Mouse (Mus musculus): Measurements from ENCODE around the gene Rnd3.

Rnd3 gene

DNA sequence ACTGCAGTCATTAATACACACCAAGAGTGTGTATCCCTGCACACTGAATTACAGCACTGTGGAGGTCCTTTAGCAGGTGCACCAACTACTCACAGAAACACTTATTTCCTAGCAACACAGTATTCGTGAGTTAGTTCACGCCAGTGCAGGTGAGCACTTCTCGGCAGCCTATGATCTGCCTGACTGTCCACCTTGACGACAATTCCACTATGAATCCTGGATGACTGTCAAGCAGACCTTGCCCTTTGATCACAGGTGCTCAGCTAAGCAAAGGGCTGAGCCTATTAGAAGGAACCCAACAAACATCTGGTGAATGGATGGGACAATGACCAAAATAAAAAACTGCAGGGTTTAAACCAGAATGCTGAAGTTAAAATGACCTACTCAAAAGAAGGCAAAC, 20.8 kb downstream of the Rnd3 start:
- no peak for DNase-seq (ENCODE audit: low spot score in 2 of 2)

DNA sequence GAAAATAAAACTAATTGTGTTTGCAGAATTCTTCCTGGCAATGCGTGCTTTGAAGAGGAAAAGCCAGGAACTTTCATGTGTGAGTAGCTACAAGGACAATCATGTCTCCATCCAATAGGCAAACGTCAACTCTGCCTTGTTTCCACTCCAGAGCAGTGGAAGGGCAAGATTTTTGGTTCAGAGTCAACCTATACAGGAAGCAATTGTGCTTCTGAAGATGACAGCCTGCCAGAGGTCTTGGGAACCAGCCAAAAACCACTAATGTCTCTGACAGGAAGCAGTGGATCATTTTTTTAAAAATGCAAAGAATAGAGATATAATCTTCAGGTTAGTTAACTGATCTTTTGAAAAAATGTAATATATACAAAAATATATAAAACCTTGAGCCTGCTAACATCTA, 38.6 kb downstream of the Rnd3 start:
- DNase-seq (ENCODE audit: low spot score in 2 of 2), result no peak

DNA sequence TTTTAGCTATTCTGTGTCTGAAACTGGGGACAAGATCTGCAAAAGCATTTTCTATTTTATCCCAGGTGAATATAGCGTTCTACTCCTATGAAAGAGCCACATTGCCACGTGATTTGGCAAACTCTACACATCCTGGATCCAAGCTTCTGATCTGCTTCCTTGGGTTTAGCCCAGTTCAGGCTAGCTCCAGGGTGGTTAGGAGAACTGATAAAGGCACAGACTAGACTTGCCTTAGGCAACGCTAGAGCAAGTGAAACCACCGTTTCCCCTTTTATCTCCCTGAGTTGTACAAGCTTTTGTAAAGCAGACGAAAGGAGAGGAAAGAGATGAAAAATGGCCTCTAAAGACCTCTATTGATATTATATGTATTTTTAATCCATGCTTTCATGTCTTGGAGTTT, 40.3 kb downstream of the Rnd3 start:
- no peak for DNase-seq (ENCODE audit: low spot score in 2 of 2)

DNA sequence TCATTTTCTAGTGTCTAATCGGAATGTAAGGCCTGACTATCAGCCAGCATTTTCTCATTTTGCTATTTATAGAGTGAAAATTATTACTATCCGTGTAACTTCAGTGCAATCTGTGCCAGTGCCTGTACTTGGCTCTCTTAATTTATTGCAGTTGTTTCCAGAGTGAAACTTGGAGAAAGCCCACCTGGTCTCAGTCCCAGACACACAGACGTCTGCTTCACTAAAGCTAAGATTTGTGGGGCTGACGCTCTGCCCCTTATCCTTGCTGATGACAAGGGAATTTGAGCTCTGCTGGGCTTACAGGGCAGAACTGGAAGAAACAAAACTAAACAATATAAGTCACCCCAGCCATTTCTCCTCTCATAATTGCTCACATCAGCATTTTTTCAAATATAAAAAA, 47.7 kb downstream of the Rnd3 start:
- peak in 1 of 2 experiments; percentile 37 for DNase-seq (ENCODE audit: low spot score in 2 of 2)

DNA sequence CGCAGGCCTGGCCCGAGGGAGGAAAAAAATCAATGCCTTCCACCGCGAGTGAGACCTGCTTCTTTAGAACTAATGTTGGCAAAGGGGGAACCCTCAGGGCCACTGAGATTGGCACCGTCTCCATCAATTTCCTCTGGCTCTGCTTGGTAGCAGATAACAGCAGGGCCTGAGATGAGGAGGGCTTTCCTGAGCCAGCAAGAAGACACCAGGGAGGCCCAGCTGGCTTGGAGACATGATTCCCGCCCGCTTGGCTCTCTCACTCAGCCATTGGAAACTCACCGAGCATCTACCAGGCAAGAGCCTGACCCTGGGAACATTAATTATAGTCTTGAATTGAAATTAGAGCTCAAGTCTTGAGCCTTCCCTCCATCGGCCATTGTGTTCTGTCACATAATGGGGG, 48.9 kb downstream of the Rnd3 start:
- peak in 1 of 2 experiments; percentile 14 for DNase-seq (ENCODE audit: low spot score in 2 of 2)

DNA sequence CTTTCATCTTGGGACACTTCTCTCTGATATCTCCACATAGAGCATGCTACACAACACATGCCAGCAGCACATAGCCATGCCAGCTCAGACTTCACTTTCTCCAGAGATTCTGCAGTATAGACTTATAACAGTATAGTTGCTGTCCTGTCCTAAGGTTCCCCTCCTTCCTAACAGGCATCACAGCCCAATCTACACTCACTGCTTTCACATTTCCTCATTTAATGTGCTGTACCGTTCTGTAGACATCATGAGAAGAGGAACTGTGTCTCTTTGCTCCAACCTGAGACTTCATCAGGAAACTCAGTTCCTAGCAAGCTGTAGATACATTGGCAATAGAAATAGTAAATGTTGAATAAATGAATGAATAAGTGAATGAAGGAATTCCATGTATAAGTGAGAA, 49.7 kb downstream of the Rnd3 start:
- DNase-seq (ENCODE audit: low spot score in 2 of 2), result no peak

DNA sequence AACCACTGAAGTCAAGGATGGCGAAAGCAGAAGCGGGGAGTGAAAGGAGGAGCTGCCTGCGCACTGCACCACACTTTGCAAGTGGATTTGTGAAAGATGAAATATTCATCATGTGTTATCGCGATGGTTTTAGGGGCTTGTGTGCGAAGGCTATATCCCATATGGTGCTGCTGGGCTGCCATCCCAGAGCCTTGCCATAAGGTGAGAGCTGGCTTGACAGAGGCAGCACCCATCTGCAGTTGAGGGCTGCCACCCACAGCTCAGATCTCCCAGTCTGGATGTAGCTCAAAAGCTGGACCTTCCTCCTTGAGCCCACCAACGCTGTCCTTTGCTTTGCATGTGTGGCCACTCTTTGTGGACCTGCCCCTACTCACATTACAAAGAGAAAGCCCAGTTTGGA, 58.2 kb downstream of the Rnd3 start:
- DNase-seq (ENCODE audit: low spot score in 2 of 2), result no peak

DNA sequence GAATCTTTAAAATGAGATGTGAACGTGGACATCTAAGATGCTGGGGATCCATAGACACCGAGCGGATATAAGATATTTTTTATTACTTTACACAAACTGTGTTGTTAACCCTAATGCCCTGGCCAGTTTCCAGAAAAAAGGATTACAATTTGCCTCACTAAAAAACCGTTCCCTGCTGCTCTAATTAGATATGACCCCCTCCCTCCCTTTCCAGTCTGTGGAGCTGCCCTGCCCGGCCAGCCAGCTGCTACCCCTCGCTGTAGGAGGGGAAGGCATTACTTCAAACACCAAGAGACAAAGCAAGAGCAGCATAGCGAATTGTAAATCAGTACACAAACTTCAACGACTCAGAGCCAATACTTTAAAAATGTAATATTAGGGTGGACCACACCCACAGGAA, 58.9 kb downstream of the Rnd3 start:
- no peak for DNase-seq (ENCODE audit: low spot score in 2 of 2)

DNA sequence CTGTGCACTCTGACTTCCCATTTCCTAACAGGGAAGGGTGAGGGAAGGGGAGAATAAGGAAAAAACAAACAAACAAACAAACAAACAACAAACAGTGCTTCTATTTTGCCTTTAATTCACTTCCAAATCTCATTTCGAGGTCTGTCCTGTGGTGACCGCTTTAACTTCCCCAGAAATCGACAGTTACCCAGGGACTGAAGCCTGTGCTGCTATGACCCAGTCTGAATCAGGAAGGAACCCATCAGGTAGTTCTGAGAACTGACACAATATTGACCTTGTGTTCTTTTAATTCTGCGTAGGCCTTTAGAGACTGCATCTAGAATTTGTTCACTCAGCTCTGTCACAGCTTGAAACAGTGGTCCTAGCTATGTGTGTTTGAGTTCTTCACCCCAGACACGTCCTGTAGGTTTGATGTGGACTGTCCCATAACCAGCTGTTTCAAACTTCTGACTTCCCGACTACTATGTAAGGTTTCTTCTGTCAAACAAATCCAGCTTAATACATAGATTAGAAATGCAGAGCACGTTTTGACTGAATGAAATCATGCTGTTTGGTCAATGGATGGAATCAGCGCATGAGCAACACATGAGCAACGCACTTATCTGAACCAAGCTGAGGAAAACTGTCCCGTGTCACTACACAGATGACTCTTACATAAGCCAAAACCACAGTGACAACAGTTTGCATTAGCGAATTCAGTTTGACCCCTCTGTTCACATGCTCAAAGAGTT, 59.9 kb downstream of the Rnd3 start:
- DNase-seq (ENCODE audit: low spot score in 2 of 2), result no peak

DNA sequence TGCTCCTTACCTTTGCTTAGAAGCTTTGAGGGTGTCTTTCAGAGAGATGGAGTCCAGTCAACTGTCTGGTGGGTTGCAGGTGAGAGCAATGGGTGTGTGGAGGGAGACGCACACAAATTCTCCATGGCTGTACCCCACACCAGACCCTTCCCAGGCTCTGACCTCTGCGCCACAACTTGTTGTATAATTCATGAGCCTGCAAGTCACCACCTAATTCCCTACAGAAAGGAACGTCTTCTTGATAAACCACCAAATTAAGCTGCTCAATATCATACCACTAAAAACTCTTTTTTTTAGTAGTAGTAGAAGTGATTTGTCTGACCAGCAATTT, 60.8 kb downstream of the Rnd3 start:
- DNase-seq (ENCODE audit: low spot score in 2 of 2), result no peak

DNA sequence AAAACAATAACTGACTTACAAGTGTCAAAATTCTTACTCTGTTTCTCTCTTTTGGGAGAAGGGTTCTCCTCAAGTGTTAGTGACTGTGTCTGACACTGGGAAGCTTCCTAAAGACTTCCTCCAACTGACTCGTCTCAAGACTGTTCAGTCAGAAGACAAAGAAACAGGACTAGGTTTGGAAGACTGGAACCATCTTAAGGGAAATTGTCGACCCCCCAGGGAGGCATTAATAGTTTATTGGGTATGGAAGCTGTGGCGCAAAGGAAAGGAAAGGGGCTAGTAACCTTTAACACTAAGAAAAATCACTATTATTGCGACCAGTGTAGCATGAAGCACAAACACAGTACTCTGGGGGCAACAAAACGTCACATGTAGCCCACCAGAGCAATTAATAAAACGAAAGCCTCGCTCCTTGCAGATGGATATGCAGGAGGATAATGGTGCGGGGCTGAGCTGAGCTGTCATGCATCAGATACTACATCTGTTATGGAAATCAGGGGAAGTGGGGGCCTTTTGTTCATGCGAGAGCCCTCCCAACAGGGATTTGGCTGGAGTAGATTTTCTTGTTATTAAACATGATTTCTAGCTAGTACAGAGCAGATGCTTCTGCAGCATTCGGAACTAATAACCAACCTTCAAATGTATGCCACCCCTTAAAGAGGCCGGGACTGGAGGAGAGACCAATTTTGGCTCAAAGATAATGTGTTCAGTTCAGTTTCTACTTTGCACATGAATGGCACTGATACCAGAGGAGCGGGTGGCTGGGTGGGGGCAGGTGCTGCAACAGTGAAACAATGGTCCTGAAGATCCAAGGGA, 61.4 kb downstream of the Rnd3 start:
- no peak for DNase-seq (ENCODE audit: low spot score in 2 of 2)

DNA sequence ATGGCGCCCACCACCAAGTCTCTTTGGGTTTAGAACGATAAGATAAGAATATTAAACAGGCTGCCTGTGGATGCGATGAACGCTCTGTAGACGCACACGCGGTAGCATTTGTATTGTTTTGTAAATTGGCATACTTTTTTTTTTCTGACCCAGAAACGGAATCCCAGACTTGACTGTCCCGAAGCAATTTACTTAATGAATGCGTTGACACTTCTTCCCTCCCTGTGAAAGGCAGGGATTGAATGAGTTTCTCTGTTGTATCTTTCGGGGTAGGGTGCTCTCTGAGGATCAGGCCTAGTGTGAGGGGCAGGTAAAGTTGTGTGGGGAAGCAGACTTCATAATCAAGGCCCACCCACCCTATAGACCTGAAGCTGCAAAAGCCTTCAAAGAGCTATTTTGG, 63.8 kb downstream of the Rnd3 start:
- no peak for DNase-seq (ENCODE audit: low spot score in 2 of 2)

DNA sequence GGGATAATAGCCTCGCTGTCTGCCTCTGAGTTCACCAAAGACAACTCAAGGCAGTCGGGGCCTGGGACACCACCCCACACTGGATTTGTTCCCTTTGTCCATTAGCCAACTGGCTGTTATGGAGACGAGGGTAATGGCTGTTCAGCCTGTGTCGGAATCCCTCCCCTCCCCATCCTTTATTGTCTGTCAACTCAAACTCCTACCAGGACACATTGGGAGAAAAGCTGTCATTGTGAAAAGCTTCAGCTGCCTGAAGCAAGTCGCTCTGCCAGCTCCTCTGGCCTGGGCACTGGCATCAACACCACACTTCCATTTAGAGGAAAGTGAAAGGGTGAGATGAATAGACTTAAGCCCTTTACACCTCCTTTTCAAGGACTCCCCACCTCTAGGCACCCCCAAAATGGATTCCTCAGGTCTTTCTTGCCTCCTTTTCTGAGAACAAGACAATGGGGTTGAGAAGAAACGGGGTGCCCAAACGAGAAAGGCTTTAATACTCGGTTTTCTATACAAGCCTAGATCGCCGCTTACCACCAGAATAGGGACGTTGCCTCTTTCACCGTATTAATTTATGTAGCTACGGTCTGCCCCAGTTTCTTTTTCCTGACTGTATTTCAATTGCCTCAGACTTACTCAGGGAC, 66.1 kb downstream of the Rnd3 start:
- DNase-seq (ENCODE audit: low spot score in 2 of 2), result no peak
